In the genomic region with DNA sequence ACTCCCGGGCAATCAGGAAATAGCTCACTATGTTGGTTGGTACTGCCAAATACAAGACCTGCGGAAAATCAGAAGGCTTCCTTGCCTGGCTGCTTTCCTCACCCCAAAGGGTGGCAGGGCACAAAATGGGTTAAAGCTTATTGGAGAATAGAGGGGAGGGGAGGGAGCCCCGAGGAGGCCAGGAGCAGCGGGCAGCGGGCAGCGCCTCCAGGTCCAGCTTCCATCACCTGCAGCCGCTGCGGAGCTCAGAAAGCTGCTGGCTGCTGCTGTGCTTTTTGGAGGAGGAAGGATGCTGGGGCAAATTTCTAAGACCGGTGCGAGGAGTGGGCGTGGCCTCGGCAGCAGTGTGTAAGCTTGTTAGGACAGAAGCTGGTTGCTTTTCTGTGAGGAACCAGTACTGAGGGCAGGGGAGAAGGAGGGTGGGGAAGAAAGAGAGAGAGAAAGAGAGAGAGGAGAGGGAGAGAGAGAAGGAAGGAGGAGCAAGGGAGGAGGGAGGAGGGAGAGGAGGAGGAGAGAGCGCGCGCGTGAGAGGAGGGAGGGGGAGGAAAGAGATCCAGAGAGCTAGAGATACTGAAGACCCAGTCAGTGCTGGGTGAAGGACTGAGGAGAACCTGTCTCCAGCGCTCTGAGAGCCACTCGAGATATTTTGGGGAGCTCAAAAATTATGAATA, we compare ENCODE assay signal across 9 mouse cellular contexts. TPM values are rescaled to one million over a fixed set of nuclear protein-coding genes. Genes with fewer than 3 reads are reported as not detected.
DNase-seq lines count a peak whose midpoint lies in the region; ATAC-seq lines count a peak whose summit lies in the region.
"Had no signal": no experiment of that assay in that cellular context is flagged by ENCODE, and none has a peak within 500 bp of the region (broad histone marks: within the 10 kb centered on the region; RNA-seq: fewer than 3 reads in every experiment).

Gene Cntnap4, plus strand, starts transcription at position 573 of the 671 bp plus-strand sequence.

- peak within 1 kb of the TSS; percentile 69 for H3K4me3 ChIP-seq in hindbrain, embryonic 15.5 days
- H3K4me3 ChIP-seq in midbrain, embryonic 10.5 days: peak within 1 kb of the TSS; percentile 61
- peak within 1 kb of the TSS; percentile 28 for H3K4me3 ChIP-seq in stomach, embryonic 16.5 days (replicated peaks; ENCODE audit: low read length)

- no peaks in the 10 kb centered on the region for H3K36me3 ChIP-seq in hindbrain, embryonic 15.5 days
- no peaks in the 10 kb centered on the region for H3K36me3 ChIP-seq in midbrain, embryonic 10.5 days
- no peaks in the 10 kb centered on the region for H3K36me3 ChIP-seq in stomach, embryonic 16.5 days (ENCODE audit: control insufficient read depth, insufficient read depth, low read length)

- H3K4me2 ChIP-seq in hindbrain, embryonic 15.5 days: peak within 1 kb of the TSS; percentile 77
- H3K4me2 ChIP-seq in stomach, embryonic 16.5 days (ENCODE audit: low read depth, low read length): peak within 1 kb of the TSS; percentile 48

- no peaks in the 10 kb centered on the region for H3K27me3 ChIP-seq in hindbrain, embryonic 15.5 days
- peaks cover 29% of the 10 kb centered on the region for H3K27me3 ChIP-seq in midbrain, embryonic 10.5 days (ENCODE audit: low read depth, poor library complexity, severe bottlenecking)
- peaks cover 3% of the 10 kb centered on the region; the same call in 1 of the 2 replicates for H3K27me3 ChIP-seq in stomach, embryonic 16.5 days (ENCODE audit: control insufficient read depth, insufficient read depth, low read length)

- no peaks in the 10 kb centered on the region for H3K9me3 ChIP-seq in hindbrain, embryonic 15.5 days
- H3K9me3 ChIP-seq in midbrain, embryonic 10.5 days (replicated peaks): no peaks in the 10 kb centered on the region
- no peaks in the 10 kb centered on the region for H3K9me3 ChIP-seq in stomach, embryonic 16.5 days (replicated peaks; ENCODE audit: control insufficient read depth, low read length)

- peaks cover 16% of the 10 kb centered on the region; the same call in 1 of the 2 replicates for H3K4me1 ChIP-seq in hindbrain, embryonic 15.5 days (replicated peaks)
- peaks cover 16% of the 10 kb centered on the region for H3K4me1 ChIP-seq in midbrain, embryonic 10.5 days
- H3K4me1 ChIP-seq in stomach, embryonic 16.5 days (ENCODE audit: control insufficient read depth, insufficient read depth, low read length): 0 out of 2 replicates have a peak, but pooled peaks cover 2% of the 10 kb centered on the region

- 1% methylated on average over 18 of the region's 18 CpGs for WGBS in hindbrain, embryonic 15.5 days
- 2% methylated on average over 18 of the region's 18 CpGs for WGBS in midbrain, embryonic 10.5 days
- WGBS in stomach, embryonic 16.5 days: 3% methylated on average over 18 of the region's 18 CpGs

- H3K9ac ChIP-seq in hindbrain, embryonic 15.5 days: peak within 1 kb of the TSS; percentile 80
- no peak within 1 kb of the TSS for H3K9ac ChIP-seq in stomach, embryonic 16.5 days (ENCODE audit: low read length)
- H3K9ac ChIP-seq: liver, embryonic 14.5 days had no signal

- peak within 1 kb of the TSS; percentile 94 for H3K27ac ChIP-seq in hindbrain, embryonic 15.5 days (replicated peaks)
- peak within 1 kb of the TSS; percentile 23; the same call in 1 of the 2 replicates for H3K27ac ChIP-seq in midbrain, embryonic 10.5 days (replicated peaks)
- no peak within 1 kb of the TSS for H3K27ac ChIP-seq in stomach, embryonic 16.5 days (ENCODE audit: low read length)
- H3K27ac ChIP-seq: liver, embryonic 14.5 days had no signal

- peak; percentile 90 for ATAC-seq in hindbrain, embryonic 15.5 days (ENCODE audit: low FRiP score, low read depth)
- ATAC-seq in stomach, embryonic 16.5 days (ENCODE audit: insufficient read depth, low FRiP score): no peak

- peak; percentile 9 for DNase-seq in kidney, postnatal 10 days
- DNase-seq in kidney, adult 8-10 months: no peak
- peak; percentile 63 for DNase-seq in embryo, embryonic 11 days
- DNase-seq in midbrain, embryonic 10.5 days (ENCODE audit: low spot score): peak; percentile 48
- no peak for DNase-seq in thymus, postnatal 10 days (ENCODE audit: low spot score in 2 of 2)
- DNase-seq in thymus, postnatal 0 days (ENCODE audit: low spot score): no peak

RNA-seq across cellular contexts. Expression of gene Cntnap4, which starts in this region (rescaled TPM):
- 19.6 and 21.8 TPM in 2 replicates for polyA plus RNA-seq in hindbrain, embryonic 15.5 days (2015; fragmentation: Nextera tagmentation; extraction: Ambion mirVana)
- polyA plus RNA-seq in midbrain, embryonic 10.5 days (2016; fragmentation: Nextera tagmentation; extraction: Ambion mirVana): 0.38 and 0.76 TPM in 2 replicates
- polyA plus RNA-seq in stomach, embryonic 16.5 days (2015; fragmentation: Nextera tagmentation; extraction: Ambion mirVana): 1.3 and 1.7 TPM in 2 replicates
- polyA plus RNA-seq in thymus, postnatal 0 days (2015; fragmentation: Nextera tagmentation; extraction: Ambion mirVana): 0.26 and 0.31 TPM in 2 replicates

Comparison
In these comparisons a context has a peak if more than half of its experiments do, and no peak if none do; other contexts are left out.
1. DNase-seq: peak in kidney, postnatal 10 days (single experiment) and embryo, embryonic 11 days (single experiment); none in kidney, adult 8-10 months (0 of 2), thymus, postnatal 10 days (0 of 2) and thymus, postnatal 0 days (single experiment).
2. Peak in DNase-seq, H3K4me3 ChIP-seq and H3K27ac ChIP-seq in midbrain, embryonic 10.5 days; RNA of the gene not detected or under 1 TPM.
3. Peak in every context shown above with its lines, with median percentiles within 50 percentile points of each other: H3K4me3 ChIP-seq.